9 mouse cellular contexts compared by ENCODE assay signal in the genomic region with DNA sequence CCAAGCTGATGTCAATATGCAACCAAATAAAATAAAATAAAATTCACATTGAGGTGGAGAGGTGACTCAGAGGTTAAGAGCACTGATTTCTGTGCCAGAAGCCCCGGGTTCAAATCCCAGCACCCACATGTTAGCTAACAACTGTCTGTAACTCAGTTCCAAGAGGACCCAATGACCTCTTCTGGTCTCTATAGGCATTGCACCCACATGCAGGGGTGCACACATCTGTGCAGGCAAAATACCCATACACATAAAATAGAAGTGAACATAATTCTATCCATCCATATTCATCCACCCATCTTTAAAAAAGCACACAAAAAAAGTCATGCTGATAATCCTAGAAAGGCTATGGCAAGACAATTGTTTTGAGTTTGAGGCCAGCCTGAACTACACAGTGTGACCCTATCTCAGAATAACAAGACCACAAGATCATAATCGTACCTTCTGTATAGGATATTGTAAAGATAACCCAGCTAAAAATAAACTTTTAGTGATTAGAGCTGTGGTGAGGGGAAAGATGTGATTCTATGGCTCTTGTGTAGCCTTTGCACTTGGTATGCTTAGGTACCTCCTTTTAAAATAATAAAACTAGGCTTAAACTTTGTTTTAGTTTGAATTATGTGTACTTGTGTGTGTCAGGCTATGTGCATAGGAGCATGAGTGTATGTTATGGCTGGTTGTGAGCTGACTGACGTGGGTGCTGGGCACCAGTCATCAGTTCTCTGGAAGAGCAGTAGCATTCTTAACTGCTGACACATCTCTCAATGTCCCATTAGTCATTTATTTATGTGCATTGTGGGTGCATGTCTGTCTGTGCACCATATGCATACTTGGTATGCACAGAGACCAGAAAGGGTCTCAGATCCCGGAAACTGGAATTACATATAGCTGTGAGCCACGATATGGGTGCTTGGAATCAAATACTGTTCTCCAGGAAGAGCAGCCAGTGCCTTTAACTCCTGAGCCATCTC. TPM values are rescaled to one million over a fixed set of nuclear protein-coding genes. Genes with fewer than 3 reads are reported as not detected.
DNase-seq lines count a peak whose midpoint lies in the region; ATAC-seq lines count a peak whose summit lies in the region.
"Had no signal": no experiment of that assay in that cellular context is flagged by ENCODE, and none has a peak within 500 bp of the region (broad histone marks: within the 10 kb centered on the region; RNA-seq: fewer than 3 reads in every experiment).

No protein-coding gene starts in this region.

- intact Hi-C loops in heart, postnatal 36 days (cut with DNase I) = loop anchor here (10.0 kb wide), 1 partner anchor 1003 kb away; the partner anchor contains the start of gene Spdl1

- peak overlapping the region; percentile 87 for H3K27ac ChIP-seq in heart, embryonic 10.5 days
- H3K27ac ChIP-seq in embryonic facial prominence, embryonic 13.5 days = no peak overlapping the region
- peak overlapping the region; percentile 64 for H3K27ac ChIP-seq in liver, embryonic 12.5 days

- no peaks in the 10 kb centered on the region for H3K9me3 ChIP-seq in heart, embryonic 10.5 days
- no peaks in the 10 kb centered on the region for H3K9me3 ChIP-seq in embryonic facial prominence, embryonic 13.5 days
- no peaks in the 10 kb centered on the region for H3K9me3 ChIP-seq in liver, embryonic 12.5 days (replicated peaks)

- no peaks in the 10 kb centered on the region for H3K27me3 ChIP-seq in heart, embryonic 10.5 days (ENCODE audit: insufficient read depth, poor library complexity, severe bottlenecking)
- H3K27me3 ChIP-seq in embryonic facial prominence, embryonic 13.5 days = no peaks in the 10 kb centered on the region
- no peaks in the 10 kb centered on the region for H3K27me3 ChIP-seq in liver, embryonic 12.5 days (replicated peaks)

- no peak overlapping the region for H3K9ac ChIP-seq in embryonic facial prominence, embryonic 13.5 days
- H3K9ac ChIP-seq in liver, embryonic 12.5 days = peak overlapping the region; percentile 48; the same call in 1 of the 2 replicates

- 72% methylated on average over 5 of the region's 5 CpGs for WGBS in heart, embryonic 10.5 days
- 72% methylated on average over 5 of the region's 5 CpGs for WGBS in embryonic facial prominence, embryonic 13.5 days
- WGBS in liver, embryonic 12.5 days (ENCODE audit: insufficient replicate concordance) = 56% methylated on average over 5 of the region's 5 CpGs

- H3K4me2 ChIP-seq in embryonic facial prominence, embryonic 13.5 days = peak overlapping the region; percentile 71
- H3K4me2 ChIP-seq in liver, embryonic 12.5 days = peak overlapping the region; percentile 70

- peak overlapping the region; percentile 57 for H3K4me3 ChIP-seq in heart, embryonic 10.5 days
- H3K4me3 ChIP-seq in embryonic facial prominence, embryonic 13.5 days = no peak overlapping the region
- peak overlapping the region; percentile 48; the same call in 1 of the 2 replicates for H3K4me3 ChIP-seq in liver, embryonic 12.5 days

- no peak for DNase-seq in heart, embryonic 10.5 days (ENCODE audit: low spot score)
- DNase-seq in heart, postnatal 36 days = no peak
- peak; percentile 92 for DNase-seq in 3T3-L1 (ENCODE audit: low read depth, low spot score)
- no peak for DNase-seq in cerebellum, adult 9-10 months
- no peak for DNase-seq in right cerebral cortex, postnatal 14 days
- no peak for DNase-seq in adrenal gland, adult 18-20 months (ENCODE audit: low spot score in 2 of 2)

- ATAC-seq in embryonic facial prominence, embryonic 13.5 days (ENCODE audit: insufficient number of reproducible peaks, insufficient read depth, low FRiP score, low TSS enrichment, low read depth) = no peak
- ATAC-seq in liver, embryonic 12.5 days = no peak

- H3K4me1 ChIP-seq in heart, embryonic 10.5 days = peaks cover 20% of the 10 kb centered on the region
- H3K4me1 ChIP-seq in embryonic facial prominence, embryonic 13.5 days = peaks cover 8% of the 10 kb centered on the region
- peaks cover 40% of the 10 kb centered on the region for H3K4me1 ChIP-seq in liver, embryonic 12.5 days

- H3K36me3 ChIP-seq in heart, embryonic 10.5 days = peaks cover 14% of the 10 kb centered on the region
- peaks cover 1% of the 10 kb centered on the region for H3K36me3 ChIP-seq in embryonic facial prominence, embryonic 13.5 days
- peaks cover 4% of the 10 kb centered on the region for H3K36me3 ChIP-seq in liver, embryonic 12.5 days

RNA-seq across cellular contexts. Expression of gene Rars, which starts 3.1 kb away (rescaled TPM):
- 92.6 and 106 TPM in 2 replicates for polyA plus RNA-seq in heart, embryonic 10.5 days (2016; fragmentation: Nextera tagmentation; extraction: Ambion mirVana)
- 10 to 100 TPM; 34.8 to 34.9 TPM for total RNA-seq in heart, postnatal 36 days (2021)
- polyA plus RNA-seq in embryonic facial prominence, embryonic 13.5 days (2015; fragmentation: Nextera tagmentation; extraction: Ambion mirVana) = 79.3 and 81.0 TPM in 2 replicates
- 78.9 and 80.3 TPM in 2 replicates for polyA plus RNA-seq in liver, embryonic 12.5 days (2016; fragmentation: Nextera tagmentation; extraction: Ambion mirVana)
- total RNA-seq in adrenal gland, adult 18-20 months (2021) = 10 to 100 TPM; 62.2 to 67.7 TPM

RNA-seq across cellular contexts. Expression of gene Fbll1, which starts 38.8 kb away (rescaled TPM):
- not detected in 2 replicates for polyA plus RNA-seq in heart, embryonic 10.5 days (2016; fragmentation: Nextera tagmentation; extraction: Ambion mirVana)
- not detected for total RNA-seq in heart, postnatal 36 days (2021)
- 0.22 and 0.29 TPM in 2 replicates for polyA plus RNA-seq in embryonic facial prominence, embryonic 13.5 days (2015; fragmentation: Nextera tagmentation; extraction: Ambion mirVana)
- not detected in 2 replicates for polyA plus RNA-seq in liver, embryonic 12.5 days (2016; fragmentation: Nextera tagmentation; extraction: Ambion mirVana)
- under 1 TPM; 0.32 to 0.46 TPM for total RNA-seq in adrenal gland, adult 18-20 months (2021)
- total RNA-seq: gastrocnemius, postnatal 4 days had no signal
